Mouse (Mus musculus): ENCODE results near the gene Pgm5. TPM values are rescaled to one million over a fixed set of nuclear protein-coding genes. Genes with fewer than 3 reads are reported as not detected.

Gene Pgm5
- polyA plus RNA-seq, 1 experiment from 2014 or later = 0.66 TPM

DNA sequence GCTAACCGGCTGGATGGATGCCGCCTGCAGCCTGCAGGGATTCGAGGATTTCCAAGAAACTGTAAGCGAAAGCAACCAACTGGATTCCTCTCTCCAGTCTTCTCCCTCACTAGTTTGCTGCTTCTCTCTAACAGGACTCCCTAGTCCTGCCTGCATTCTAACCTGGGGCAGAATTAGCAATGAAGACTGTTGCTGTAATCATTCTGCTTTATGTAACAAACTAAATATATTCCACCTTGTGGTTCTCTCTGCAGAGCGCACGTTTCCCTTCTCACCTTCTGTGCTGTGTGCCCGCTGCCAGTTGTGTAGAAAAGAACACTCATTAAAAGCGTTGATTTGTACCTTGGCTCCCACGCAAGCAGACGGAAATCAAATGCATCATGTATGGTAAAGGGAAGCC, 225.0 kb downstream of the Pgm5 start:
- 87% methylated on average over 10 of the region's 10 CpGs for WGBS
- H3K27ac ChIP-seq (replicated peaks) = no peak overlapping the region

GRCm38 (mm10) chr19:24634602-24635001, 227.1 kb downstream of the Pgm5 start:
- Histone ChIP-seq H3K36me3 (no peaks in the 10 kb centered on the region), H3K4me1 (replicated peaks) (no peaks in the 10 kb centered on the region), H3K9me3 (no peaks in the 10 kb centered on the region), H3K27me3 (0 out of 2 replicates have a peak, but pooled peaks cover 3% of the 10 kb centered on the region), H3K4me3 (no peak overlapping the region), H3K4me2 (no peak overlapping the region), H3K9ac (no peak overlapping the region), H3K27ac (replicated peaks) (no peak overlapping the region)
- WGBS = 8% methylated on average over 7 of the region's 7 CpGs
- ATAC-seq (ENCODE audit: low read depth) = no peak

More for the DNA sequence above, 225.0 kb downstream of the Pgm5 start:
- Histone ChIP-seq H3K4me1 (replicated peaks) (no peaks in the 10 kb centered on the region), H3K4me2 (no peak overlapping the region), H3K9me3 (no peaks in the 10 kb centered on the region), H3K4me3 (no peak overlapping the region), H3K9ac (no peak overlapping the region), H3K36me3 (no peaks in the 10 kb centered on the region), H3K27me3 (0 out of 2 replicates have a peak, but pooled peaks cover 3% of the 10 kb centered on the region)
- ATAC-seq (ENCODE audit: low read depth) = no peak

Other genes starting within 250 kb of the Pgm5 start
- gene Tmem252, start 187.8 kb downstream of the Pgm5 start, polyA plus RNA-seq (2015; fragmentation: Nextera tagmentation; extraction: Ambion mirVana) = 1.5 and 2.2 TPM in 2 replicates
- gene Gm10053, start 13.8 kb upstream of the Pgm5 start, polyA plus RNA-seq (2015; fragmentation: Nextera tagmentation; extraction: Ambion mirVana) = 278 and 307 TPM in 2 replicates
- gene Foxd4, start 39.3 kb upstream of the Pgm5 start, polyA plus RNA-seq (2015; fragmentation: Nextera tagmentation; extraction: Ambion mirVana) = not detected in 2 replicates
- 16.6 and 19.9 TPM in 2 replicates for gene Cbwd1, start 99.8 kb upstream of the Pgm5 start, polyA plus RNA-seq (2015; fragmentation: Nextera tagmentation; extraction: Ambion mirVana)
- 1.5 and 2.5 TPM in 2 replicates for gene Dock8, start 137.7 kb upstream of the Pgm5 start, polyA plus RNA-seq (2015; fragmentation: Nextera tagmentation; extraction: Ambion mirVana)